Mouse (Mus musculus) forebrain, embryonic 12.5 days (tissue): ENCODE results near the gene Gramd1b. TPM values are rescaled to one million over a fixed set of nuclear protein-coding genes. Genes with fewer than 3 reads are reported as not detected.

Experiments used
- ATAC-seq: fragments of 200-750 bp; cut with Nextera tagmentation; 2 replicates; pipeline ENCODE4 v1.8.0; 2017; ENCODE audit warnings: moderate TSS enrichment; ENCODE audit not compliant: low FRiP score
- H3K27ac ChIP-seq: fragments of 300-500 bp; sonication (generic); 2 replicates; pipeline ENCODE4 v1.5.1; 2016; ENCODE audit warnings: mild to moderate bottlenecking
- H3K27me3 ChIP-seq: fragments of 300-500 bp; sonication (generic); 2 replicates; pipeline ENCODE4 v1.6.1; 2016; ENCODE audit warnings: mild to moderate bottlenecking
- H3K36me3 ChIP-seq: fragments of 300-500 bp; sonication (generic); replicated peaks from 2 replicates; pipeline ENCODE4 v1.6.1; 2016; ENCODE audit warnings: mild to moderate bottlenecking
- H3K4me1 ChIP-seq: fragments of 300-500 bp; sonication (generic); 2 replicates; pipeline ENCODE4 v1.6.1; 2016
- H3K4me2 ChIP-seq: fragments of 300-500 bp; sonication (generic); 2 replicates; pipeline ENCODE4 v1.6.1; 2016; ENCODE audit warnings: mild to moderate bottlenecking, moderate library complexity
- H3K4me3 ChIP-seq: fragments of 300-500 bp; sonication (generic); replicated peaks from 2 replicates; pipeline ENCODE4 v1.5.1; 2016; ENCODE audit warnings: mild to moderate bottlenecking
- H3K9ac ChIP-seq: fragments of 300-500 bp; sonication (generic); 2 replicates; pipeline ENCODE4 v1.6.1; 2016; ENCODE audit warnings: mild to moderate bottlenecking
- H3K9me3 ChIP-seq: fragments of 300-500 bp; sonication (generic); 2 replicates; pipeline ENCODE4 v1.6.1; 2016
- WGBS: fragments of 180-500 bp; shearing (Covaris S2); methylation state at CpG from one replicate; pipeline ENCODE4 v1.1.7; 2016; 5-methylcytosine and 5-hydroxymethylcytosine counted together
- polyA plus RNA-seq: library from polyadenylated mRNA; unstranded; fragments of >200 nt; fragmentation: Nextera tagmentation; extraction: Ambion mirVana; gene quantifications from 2 replicates; pipeline ENCODE4 v1.2.1, GENCODE M21; 2016

The Gramd1b gene
- polyA plus RNA-seq, 1 experiment from 2014 or later: 4.6 TPM

DNA sequence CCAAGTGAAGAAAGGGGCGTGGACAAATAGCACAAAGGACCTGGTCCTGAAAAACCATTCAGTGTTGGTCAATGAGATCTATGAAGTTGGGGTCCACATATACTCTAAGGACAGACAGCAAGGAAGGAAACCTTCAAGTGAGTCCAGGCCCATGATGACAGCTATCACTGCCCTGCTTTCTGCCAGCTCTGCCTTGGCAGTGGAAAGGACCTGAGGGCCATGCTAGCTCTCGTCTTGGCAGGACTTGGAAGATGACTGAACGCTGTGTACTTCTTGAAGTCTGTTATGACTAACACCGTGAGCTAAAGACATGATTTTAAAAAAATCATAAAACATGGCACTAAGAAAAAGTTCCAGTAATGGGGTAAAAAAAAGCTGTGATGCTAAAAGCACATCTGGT, 213.4 kb downstream of the Gramd1b start:
- no peak overlapping the region for H3K9ac ChIP-seq
- no peaks in the 10 kb centered on the region; the same call in none of the 2 replicates for H3K36me3 ChIP-seq
- H3K27me3 ChIP-seq: no peaks in the 10 kb centered on the region
- no peak for ATAC-seq
- no peak overlapping the region for H3K4me2 ChIP-seq
- 98% methylated on average over 4 of the region's 4 CpGs for WGBS
- no peaks in the 10 kb centered on the region for H3K9me3 ChIP-seq
- peaks cover 5% of the 10 kb centered on the region; the same call in 1 of the 2 replicates for H3K4me1 ChIP-seq
- no peak overlapping the region for H3K27ac ChIP-seq
- no peak overlapping the region for H3K4me3 ChIP-seq

DNA sequence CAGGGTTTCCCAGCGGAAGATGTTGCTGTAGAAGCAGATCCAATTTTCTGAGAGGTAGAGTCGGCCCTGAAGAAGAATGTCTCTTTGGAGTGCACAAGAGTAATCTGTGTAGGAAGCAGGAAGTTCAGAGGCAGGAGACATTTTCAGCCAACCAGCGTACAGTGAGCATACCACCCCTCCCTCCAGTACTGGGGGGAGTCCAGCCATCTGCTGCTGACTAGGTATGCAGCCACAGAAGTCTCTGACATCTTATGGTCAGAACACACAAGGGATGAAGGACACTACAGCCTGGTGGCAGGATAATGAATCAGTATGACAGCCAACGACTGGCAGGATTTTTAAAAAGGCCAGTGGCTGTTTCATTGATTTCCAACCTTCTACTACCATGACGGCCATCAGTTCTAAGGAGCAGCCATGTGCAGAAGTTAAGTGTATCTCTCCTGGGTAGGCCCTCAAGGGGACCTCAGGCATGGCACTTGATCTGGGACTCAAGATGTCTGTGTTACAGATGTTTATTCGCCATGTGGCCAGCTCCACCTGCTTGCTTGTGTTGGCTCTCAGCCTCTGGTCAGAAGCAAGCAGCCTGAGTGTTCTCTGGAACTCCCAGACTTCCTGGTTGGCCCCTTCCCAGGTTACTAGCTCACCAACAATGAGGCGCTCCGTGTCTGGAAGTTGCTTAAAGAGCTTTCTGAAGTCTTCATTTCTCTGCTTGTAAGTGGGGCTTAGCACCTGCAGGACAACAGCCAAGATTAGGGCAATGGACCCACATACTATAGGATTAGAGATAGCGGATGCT, 214.1 kb downstream of the Gramd1b start:
- no peaks in the 10 kb centered on the region for H3K27me3 ChIP-seq
- no peak overlapping the region for H3K9ac ChIP-seq
- peaks cover 5% of the 10 kb centered on the region; the same call in 1 of the 2 replicates for H3K4me1 ChIP-seq
- no peaks in the 10 kb centered on the region for H3K9me3 ChIP-seq
- no peak overlapping the region for H3K4me3 ChIP-seq
- H3K36me3 ChIP-seq: no peaks in the 10 kb centered on the region; the same call in none of the 2 replicates
- 88% methylated on average over 9 of the region's 9 CpGs for WGBS
- no peak overlapping the region for H3K4me2 ChIP-seq
- no peak overlapping the region for H3K27ac ChIP-seq
- no peak for ATAC-seq

DNA sequence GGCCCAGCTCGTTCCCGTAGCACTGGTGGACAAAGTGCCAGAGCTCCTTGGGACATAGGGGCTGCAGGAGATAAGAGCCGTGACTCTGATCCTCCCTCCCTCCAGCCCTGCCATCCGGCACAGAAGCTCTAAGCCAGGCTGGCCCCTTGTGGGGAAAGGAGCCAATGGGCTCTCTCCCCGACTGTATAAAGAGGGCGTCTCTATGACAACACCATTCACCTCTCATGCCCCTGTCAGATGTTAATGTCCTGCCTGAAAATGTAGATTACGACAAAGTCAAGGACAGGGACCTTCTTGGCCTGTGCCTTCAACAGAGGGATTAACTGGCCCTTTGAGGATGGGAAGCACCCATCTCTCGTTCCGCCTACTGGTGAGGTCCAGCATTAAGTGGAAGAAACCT, 219.4 kb downstream of the Gramd1b start:
- H3K4me1 ChIP-seq: no peaks in the 10 kb centered on the region; the same call in 1 of the 2 replicates
- no peaks in the 10 kb centered on the region for H3K27me3 ChIP-seq
- peaks cover 10% of the 10 kb centered on the region for H3K36me3 ChIP-seq
- no peak overlapping the region for H3K27ac ChIP-seq
- no peak overlapping the region for H3K4me3 ChIP-seq
- 77% methylated on average over 9 of the region's 9 CpGs for WGBS
- H3K9ac ChIP-seq: no peak overlapping the region
- no peaks in the 10 kb centered on the region for H3K9me3 ChIP-seq
- ATAC-seq: no peak
- no peak overlapping the region for H3K4me2 ChIP-seq

DNA sequence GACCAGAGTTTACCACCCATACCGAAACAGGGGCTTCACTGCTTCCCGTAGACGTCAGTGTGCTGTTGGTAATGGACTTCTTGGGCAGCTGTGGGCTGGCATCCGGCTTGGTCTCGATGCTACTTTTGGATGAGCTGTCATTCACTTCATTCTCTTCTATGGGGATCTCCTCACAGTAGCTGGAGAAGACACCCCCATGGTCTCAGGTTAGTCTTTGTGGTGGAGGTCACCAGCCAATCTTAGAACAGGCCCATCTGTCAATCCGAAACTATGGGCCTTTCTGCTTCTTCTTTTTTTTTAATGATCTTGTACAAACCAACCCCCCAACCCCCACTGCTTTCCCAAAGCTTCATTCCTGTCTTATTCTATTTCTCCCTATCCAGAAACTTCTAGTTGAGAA, 221.3 kb downstream of the Gramd1b start:
- Histone ChIP-seq H3K9me3 (no peaks in the 10 kb centered on the region), H3K36me3 (peaks cover 30% of the 10 kb centered on the region), H3K9ac (no peak overlapping the region), H3K4me1 (no peaks in the 10 kb centered on the region; the same call in 1 of the 2 replicates), H3K27ac (no peak overlapping the region), H3K27me3 (no peaks in the 10 kb centered on the region), H3K4me2 (no peak overlapping the region), H3K4me3 (no peak overlapping the region)
- no peak for ATAC-seq
- WGBS: 89% methylated on average over 6 of the region's 6 CpGs

DNA sequence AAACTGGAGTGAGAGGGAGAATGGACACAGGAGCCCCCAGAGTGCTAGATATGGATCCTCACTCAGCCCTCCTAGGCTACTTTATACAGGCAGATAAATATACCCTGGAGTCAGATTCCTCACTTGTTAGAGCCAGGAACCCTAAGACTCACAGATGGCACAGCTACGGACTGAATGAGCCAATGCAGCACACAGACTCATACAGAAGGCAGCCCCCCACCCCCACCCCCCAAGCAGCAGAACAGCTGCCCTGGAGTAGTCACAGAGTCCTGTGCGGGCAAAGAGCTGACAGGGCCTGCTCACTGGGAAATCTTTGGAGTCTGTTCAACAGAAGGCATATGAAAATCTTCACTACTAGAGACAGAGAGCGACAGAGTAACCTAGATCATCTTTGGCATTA, 223.9 kb downstream of the Gramd1b start:
- 87% methylated on average over 3 of the region's 3 CpGs for WGBS
- Histone ChIP-seq H3K27me3 (no peaks in the 10 kb centered on the region), H3K36me3 (peaks cover 43% of the 10 kb centered on the region), H3K27ac (no peak overlapping the region), H3K4me3 (no peak overlapping the region), H3K4me1 (no peaks in the 10 kb centered on the region; the same call in 1 of the 2 replicates), H3K4me2 (no peak overlapping the region), H3K9ac (no peak overlapping the region), H3K9me3 (no peaks in the 10 kb centered on the region)
- ATAC-seq: no peak

DNA sequence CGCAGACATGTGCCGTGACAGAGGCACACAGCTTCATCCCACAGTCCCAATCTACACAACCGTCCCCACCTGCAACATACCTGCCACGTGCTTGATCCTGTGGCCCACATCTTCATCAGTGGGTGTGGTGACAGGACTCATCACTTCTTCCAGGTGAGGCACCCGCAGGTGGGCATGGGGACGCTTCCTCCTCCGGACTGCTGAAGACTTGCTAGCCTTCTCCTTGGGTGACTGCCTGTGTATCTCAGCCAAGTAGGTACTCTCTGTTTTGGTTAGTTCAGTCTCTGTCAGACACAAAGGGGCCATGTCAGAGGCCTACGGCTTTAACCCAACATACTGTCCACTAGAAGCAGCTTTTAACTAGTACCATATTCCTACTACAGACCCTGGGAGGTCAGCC, 226.9 kb downstream of the Gramd1b start:
- Histone ChIP-seq H3K9me3 (no peaks in the 10 kb centered on the region), H3K36me3 (peaks cover 50% of the 10 kb centered on the region), H3K4me1 (no peaks in the 10 kb centered on the region), H3K4me2 (no peak overlapping the region), H3K27ac (no peak overlapping the region), H3K27me3 (no peaks in the 10 kb centered on the region), H3K4me3 (no peak overlapping the region), H3K9ac (no peak overlapping the region)
- ATAC-seq: no peak
- 91% methylated on average over 8 of the region's 8 CpGs for WGBS

DNA sequence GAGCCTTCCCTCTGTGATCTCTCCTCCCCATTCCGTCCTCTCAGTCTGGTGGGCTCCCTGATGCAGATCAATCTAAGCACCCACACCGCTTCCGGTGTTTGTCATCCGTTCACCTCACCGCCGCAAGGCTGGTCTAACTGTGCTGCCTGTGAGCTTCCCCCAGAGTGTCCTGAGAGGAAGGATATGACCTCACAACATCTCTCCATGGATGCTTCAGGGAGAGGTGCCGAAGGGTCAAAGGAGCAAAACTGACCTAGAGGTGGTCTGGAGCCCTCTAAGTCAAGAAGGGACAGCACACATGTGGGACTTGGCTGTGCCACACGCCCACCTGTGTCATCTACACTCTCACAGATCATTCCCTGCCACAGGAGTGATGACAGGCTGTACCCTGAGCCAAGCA, 228.8 kb downstream of the Gramd1b start:
- Histone ChIP-seq H3K36me3 (peaks cover 59% of the 10 kb centered on the region), H3K27ac (no peak overlapping the region), H3K9ac (no peak overlapping the region), H3K27me3 (no peaks in the 10 kb centered on the region), H3K4me1 (no peaks in the 10 kb centered on the region), H3K4me2 (no peak overlapping the region), H3K9me3 (no peaks in the 10 kb centered on the region), H3K4me3 (no peak overlapping the region)
- no peak for ATAC-seq
- WGBS: 96% methylated on average over 8 of the region's 8 CpGs

DNA sequence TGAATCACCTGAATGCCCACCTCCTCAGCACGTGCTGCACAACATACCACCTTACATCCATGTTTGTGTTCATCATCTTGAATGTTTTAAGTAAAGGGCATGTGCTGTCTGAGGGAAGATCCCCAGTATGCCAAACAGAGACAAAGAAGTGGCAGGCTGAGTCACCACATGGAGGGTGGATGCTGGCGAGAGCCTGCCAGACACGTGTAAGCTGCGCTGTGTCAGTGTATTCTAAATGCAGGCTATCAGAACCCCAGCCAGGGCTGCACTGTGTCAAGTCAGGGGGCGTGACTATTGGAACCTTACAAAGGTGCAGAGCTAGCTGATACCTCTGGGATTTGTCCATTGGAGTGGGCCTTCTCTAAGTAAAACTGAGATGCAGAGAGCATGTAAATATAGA, 229.7 kb downstream of the Gramd1b start:
- WGBS: 87% methylated on average over 5 of the region's 5 CpGs

DNA sequence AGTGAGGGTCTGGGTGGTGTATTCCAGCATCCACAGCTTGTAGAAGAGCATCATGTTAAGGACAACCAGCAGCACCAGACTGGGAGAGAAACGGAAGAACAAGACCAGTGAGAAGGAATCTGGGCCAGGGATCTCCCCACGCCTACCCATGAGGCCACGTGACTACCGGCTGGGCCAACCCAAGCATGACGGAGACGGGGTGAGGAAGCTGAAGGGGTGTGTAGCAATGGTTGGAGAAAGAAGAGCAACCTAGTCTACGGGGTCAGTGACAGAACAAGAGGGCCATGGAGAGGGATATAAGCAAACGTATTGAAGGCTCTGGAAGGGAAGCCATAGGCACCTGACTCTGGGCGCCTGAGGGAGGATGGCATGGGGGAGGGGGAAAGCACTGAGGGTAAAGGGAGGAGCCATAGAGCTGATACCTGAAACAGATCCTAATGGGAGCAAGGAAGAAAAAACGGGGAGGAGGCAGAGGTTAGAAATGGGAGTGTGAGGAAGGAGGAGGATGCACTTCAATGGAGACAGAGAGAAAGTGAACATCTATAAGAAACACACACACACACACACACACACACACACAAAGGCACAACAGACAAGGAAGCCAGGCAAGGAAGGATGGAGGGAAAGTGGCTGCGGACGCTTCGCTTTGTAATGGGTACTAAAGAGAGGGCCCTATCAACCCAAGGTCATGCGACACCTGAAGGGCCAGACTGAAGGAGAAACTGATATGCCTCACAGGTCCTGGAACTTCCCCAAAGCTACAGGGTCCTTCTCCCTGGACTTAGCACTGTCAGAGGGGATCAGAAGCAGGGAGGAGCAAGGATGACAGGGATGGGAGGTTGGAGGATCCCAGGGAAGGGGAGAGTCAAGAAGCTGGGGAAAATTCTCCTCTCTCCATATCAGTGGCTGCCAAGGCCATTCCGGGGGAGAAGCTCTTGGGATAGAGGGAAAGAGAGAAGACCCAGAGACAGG, 230.9 kb downstream of the Gramd1b start:
- no peak overlapping the region for H3K9ac ChIP-seq
- peaks cover 43% of the 10 kb centered on the region for H3K36me3 ChIP-seq
- WGBS: 92% methylated on average over 15 of the region's 15 CpGs
- H3K27ac ChIP-seq: no peak overlapping the region
- no peaks in the 10 kb centered on the region for H3K9me3 ChIP-seq
- no peaks in the 10 kb centered on the region for H3K4me1 ChIP-seq
- ATAC-seq: no peak
- no peak overlapping the region for H3K4me3 ChIP-seq
- H3K27me3 ChIP-seq: no peaks in the 10 kb centered on the region
- no peak overlapping the region for H3K4me2 ChIP-seq

More for the DNA sequence above, 229.7 kb downstream of the Gramd1b start:
- no peaks in the 10 kb centered on the region for H3K9me3 ChIP-seq
- H3K27ac ChIP-seq: no peak overlapping the region
- H3K36me3 ChIP-seq: peaks cover 50% of the 10 kb centered on the region
- H3K4me3 ChIP-seq: no peak overlapping the region
- H3K27me3 ChIP-seq: no peaks in the 10 kb centered on the region
- H3K4me1 ChIP-seq: no peaks in the 10 kb centered on the region
- H3K9ac ChIP-seq: no peak overlapping the region
- ATAC-seq: no peak
- no peak overlapping the region for H3K4me2 ChIP-seq

DNA sequence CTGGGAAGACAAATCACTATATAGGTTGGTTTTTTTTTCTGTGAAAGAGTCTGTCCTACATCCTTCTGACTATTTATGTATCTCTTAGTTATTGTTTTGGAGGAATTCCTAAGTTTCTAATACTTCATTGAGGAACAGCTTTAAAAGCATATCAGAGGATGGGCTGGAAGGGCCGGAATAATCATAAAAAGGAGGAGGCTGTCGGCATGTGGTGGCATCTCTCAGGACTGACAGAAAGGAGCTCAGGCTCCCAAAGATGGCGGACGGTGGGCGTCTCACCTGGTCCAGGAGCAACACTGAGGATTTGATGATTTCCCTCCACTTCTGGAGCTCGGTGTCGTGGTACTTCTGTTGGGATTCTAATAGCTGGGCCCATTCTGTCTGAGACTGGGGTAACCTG, 231.9 kb downstream of the Gramd1b start:
- no peak overlapping the region for H3K4me3 ChIP-seq
- no peak for ATAC-seq
- no peak overlapping the region for H3K4me2 ChIP-seq
- H3K36me3 ChIP-seq: peaks cover 36% of the 10 kb centered on the region
- 91% methylated on average over 7 of the region's 7 CpGs for WGBS
- H3K27me3 ChIP-seq: no peaks in the 10 kb centered on the region
- no peak overlapping the region for H3K9ac ChIP-seq
- no peaks in the 10 kb centered on the region for H3K4me1 ChIP-seq
- H3K27ac ChIP-seq: no peak overlapping the region
- no peaks in the 10 kb centered on the region for H3K9me3 ChIP-seq

DNA sequence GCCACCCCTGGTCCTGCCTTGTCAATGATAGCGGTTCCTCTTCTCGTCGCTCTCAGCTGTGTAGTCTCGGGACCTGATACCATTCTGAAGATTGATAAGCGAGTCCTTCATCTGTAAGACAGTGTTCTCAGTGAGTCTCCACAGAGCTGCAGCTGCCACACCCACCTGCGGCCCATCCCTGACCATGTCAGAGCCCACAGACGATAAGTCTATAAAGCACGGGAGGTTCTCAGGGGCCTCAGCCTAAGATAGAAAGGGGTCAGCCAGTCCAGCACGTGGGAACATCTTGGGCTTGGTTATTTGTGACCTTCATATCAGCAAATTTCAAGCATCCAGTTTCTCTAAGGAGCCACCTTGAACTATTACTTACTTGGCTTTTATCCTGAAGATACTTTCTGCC, 233.2 kb downstream of the Gramd1b start:
- Histone ChIP-seq H3K4me1 (no peaks in the 10 kb centered on the region), H3K9me3 (no peaks in the 10 kb centered on the region), H3K4me2 (no peak overlapping the region), H3K27me3 (no peaks in the 10 kb centered on the region), H3K36me3 (peaks cover 38% of the 10 kb centered on the region), H3K4me3 (no peak overlapping the region), H3K27ac (no peak overlapping the region), H3K9ac (no peak overlapping the region)
- 93% methylated on average over 9 of the region's 9 CpGs for WGBS
- ATAC-seq: no peak

DNA sequence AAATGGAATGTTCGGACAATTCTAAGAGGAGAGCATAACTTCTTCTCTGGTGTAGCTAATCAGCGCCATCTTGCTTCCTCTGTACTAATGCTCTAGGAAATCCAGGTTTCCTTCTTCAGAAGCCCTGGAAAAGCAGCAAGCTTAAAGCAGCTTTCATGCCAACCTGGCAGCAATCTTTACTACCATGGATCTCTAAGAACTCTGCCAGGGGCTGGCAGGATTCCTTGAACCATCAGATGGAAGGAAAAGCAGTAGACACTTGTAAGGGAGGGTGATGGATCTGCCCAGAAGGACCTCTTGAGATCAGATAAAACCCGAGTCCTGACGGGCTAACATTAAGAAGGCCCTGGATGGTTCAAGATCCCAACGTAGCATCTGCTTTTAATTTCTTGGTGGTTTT, 234.9 kb downstream of the Gramd1b start:
- Histone ChIP-seq H3K9me3 (no peaks in the 10 kb centered on the region), H3K36me3 (peaks cover 34% of the 10 kb centered on the region), H3K9ac (no peak overlapping the region), H3K4me1 (no peaks in the 10 kb centered on the region), H3K27me3 (no peaks in the 10 kb centered on the region), H3K4me3 (no peak overlapping the region), H3K4me2 (no peak overlapping the region), H3K27ac (no peak overlapping the region)
- WGBS: 95% methylated on average over 5 of the region's 5 CpGs
- no peak for ATAC-seq
